Mouse (Mus musculus) liver, embryonic 13.5 days (tissue): ENCODE data around the gene Hdac7. TPM values are rescaled to one million over a fixed set of nuclear protein-coding genes. Genes with fewer than 3 reads are reported as not detected.

Source experiments
- ATAC-seq: fragments of 200-750 bp; cut with Nextera tagmentation; 2 replicates; pipeline ENCODE4 v1.8.0; 2017; ENCODE audit warnings: low read depth, mild to moderate bottlenecking, moderate number of reproducible peaks, moderate library complexity
- DNase-seq: peaks from one replicate; pipeline ENCODE4 v3.0.0; 2022
- H3K27ac ChIP-seq: fragments of 300-500 bp; sonication (generic); 2 replicates; pipeline ENCODE4 v1.5.1; 2015; ENCODE audit warnings: moderate library complexity, mild to moderate bottlenecking, inconsistent platforms
- H3K27me3 ChIP-seq: fragments of 300-500 bp; sonication (generic); 2 replicates; pipeline ENCODE4 v1.6.1; 2015; ENCODE audit warnings: mild to moderate bottlenecking, inconsistent platforms
- H3K36me3 ChIP-seq: fragments of 300-500 bp; sonication (generic); 2 replicates; pipeline ENCODE4 v1.6.1; 2015; ENCODE audit warnings: mild to moderate bottlenecking, inconsistent platforms
- H3K4me1 ChIP-seq: fragments of 300-500 bp; sonication (generic); replicated peaks from 2 replicates; pipeline ENCODE4 v1.6.1; 2015; ENCODE audit warnings: inconsistent platforms
- H3K4me2 ChIP-seq: fragments of 300-500 bp; sonication (generic); 2 replicates; pipeline ENCODE4 v1.6.1; 2015; ENCODE audit warnings: inconsistent platforms, mild to moderate bottlenecking, moderate library complexity
- H3K4me3 ChIP-seq: fragments of 300-500 bp; sonication (generic); replicated peaks from 2 replicates; pipeline ENCODE4 v1.5.1; 2015; ENCODE audit warnings: mild to moderate bottlenecking, inconsistent platforms
- H3K9ac ChIP-seq: fragments of 300-500 bp; sonication (generic); 2 replicates; pipeline ENCODE4 v1.6.1; 2015; ENCODE audit warnings: mild to moderate bottlenecking, inconsistent platforms
- H3K9me3 ChIP-seq: fragments of 300-500 bp; sonication (generic); replicated peaks from 2 replicates; pipeline ENCODE4 v1.6.1; 2016; ENCODE audit warnings: inconsistent platforms
- whole genome bisulfite sequencing: fragments of 180-500 bp; shearing (Covaris S2); methylation state at CpG from one replicate; pipeline ENCODE4 v1.1.7; 2015; ENCODE audit not compliant: insufficient replicate concordance; 5-methylcytosine and 5-hydroxymethylcytosine counted together
- polyA plus RNA-seq: library from polyadenylated mRNA; unstranded; fragments of >200 nt; fragmentation: Nextera tagmentation; extraction: Ambion mirVana; gene quantifications from 2 replicates; pipeline ENCODE4 v1.2.1, GENCODE M21; 2015

Hdac7 gene
- polyA plus RNA-seq, 1 experiment from 2014 or later: 8.0 TPM

- 76% methylated on average over 1 of the region's 1 CpGs for WGBS
- no peaks in the 10 kb centered on the region for H3K9me3 ChIP-seq
- no peaks in the 10 kb centered on the region for H3K27me3 ChIP-seq
- DNase-seq (no peak), ATAC-seq (no peak)
- no peak overlapping the region for H3K4me3 ChIP-seq
- no peaks in the 10 kb centered on the region for H3K36me3 ChIP-seq
- H3K4me1 ChIP-seq: peaks cover 93% of the 10 kb centered on the region
- H3K27ac ChIP-seq: peak overlapping the region; percentile 62; the same call in 1 of the 2 replicates
- no peak overlapping the region for H3K9ac ChIP-seq
- no peak overlapping the region for H3K4me2 ChIP-seq
These were observed 3.5 kb downstream of the Hdac7 start for GRCm38 (mm10) chr15:97840781-97841180.

- DNase-seq (peak; percentile 44), ATAC-seq (peak; percentile 47)
- Histone ChIP-seq H3K27me3 (no peaks in the 10 kb centered on the region), H3K4me2 (no peak overlapping the region), H3K4me1 (peaks cover 86% of the 10 kb centered on the region), H3K9ac (peak overlapping the region; percentile 1; the same call in 1 of the 2 replicates), H3K36me3 (no peaks in the 10 kb centered on the region), H3K27ac (peak overlapping the region; percentile 62), H3K4me3 (no peak overlapping the region), H3K9me3 (no peaks in the 10 kb centered on the region)
- WGBS: 49% methylated on average over 3 of the region's 3 CpGs
These were observed 4.3 kb downstream of the Hdac7 start for GRCm38 (mm10) chr15:97839991-97840455.

- DNase-seq (no peak), ATAC-seq (no peak)
- 77% methylated on average over 4 of the region's 4 CpGs for WGBS
- Histone ChIP-seq H3K36me3 (no peaks in the 10 kb centered on the region), H3K27ac (peak overlapping the region; percentile 62), H3K9ac (no peak overlapping the region), H3K4me3 (no peak overlapping the region), H3K4me2 (no peak overlapping the region), H3K4me1 (peaks cover 80% of the 10 kb centered on the region), H3K27me3 (no peaks in the 10 kb centered on the region), H3K9me3 (no peaks in the 10 kb centered on the region)
These were observed 4.8 kb downstream of the Hdac7 start for GRCm38 (mm10) chr15:97839473-97839872.

- Histone ChIP-seq H3K4me3 (no peak overlapping the region), H3K4me2 (no peak overlapping the region), H3K9me3 (no peaks in the 10 kb centered on the region), H3K36me3 (no peaks in the 10 kb centered on the region), H3K9ac (no peak overlapping the region), H3K27me3 (no peaks in the 10 kb centered on the region), H3K4me1 (peaks cover 76% of the 10 kb centered on the region), H3K27ac (peak overlapping the region; percentile 62)
- DNase-seq (no peak), ATAC-seq (no peak)
- 60% methylated on average over 2 of the region's 2 CpGs for WGBS
These were observed 5.3 kb downstream of the Hdac7 start for GRCm38 (mm10) chr15:97839012-97839411.

- Histone ChIP-seq H3K27me3 (peaks cover 2% of the 10 kb centered on the region; the same call in 1 of the 2 replicates), H3K4me2 (no peak overlapping the region), H3K36me3 (no peaks in the 10 kb centered on the region), H3K9ac (no peak overlapping the region), H3K27ac (no peak overlapping the region), H3K9me3 (no peaks in the 10 kb centered on the region), H3K4me1 (peaks cover 75% of the 10 kb centered on the region), H3K4me3 (no peak overlapping the region)
- 54% methylated on average over 4 of the region's 4 CpGs for WGBS
- DNase-seq: no peak
- ATAC-seq: no peak
These were observed 5.9 kb downstream of the Hdac7 start for GRCm38 (mm10) chr15:97838395-97838794.

- Histone ChIP-seq H3K27ac (0 out of 2 replicates have a peak overlapping the region, but pooled peaks have one; percentile 13), H3K9ac (no peak overlapping the region), H3K4me1 (peaks cover 74% of the 10 kb centered on the region), H3K9me3 (no peaks in the 10 kb centered on the region), H3K4me2 (no peak overlapping the region), H3K36me3 (no peaks in the 10 kb centered on the region), H3K27me3 (peaks cover 10% of the 10 kb centered on the region), H3K4me3 (no peak overlapping the region)
- ATAC-seq: no peak
- 28% methylated on average over 8 of the region's 8 CpGs for WGBS
- DNase-seq: no peak
These were observed 6.7 kb downstream of the Hdac7 start for GRCm38 (mm10) chr15:97837491-97838061.

GRCm38 (mm10) chr15:97836894-97837247 is 7.4 kb downstream of the Hdac7 start:
- Histone ChIP-seq H3K4me1 (peaks cover 74% of the 10 kb centered on the region), H3K27ac (no peak overlapping the region), H3K4me3 (no peak overlapping the region), H3K36me3 (no peaks in the 10 kb centered on the region), H3K9ac (no peak overlapping the region), H3K27me3 (peaks cover 17% of the 10 kb centered on the region), H3K9me3 (no peaks in the 10 kb centered on the region), H3K4me2 (no peak overlapping the region)
- ATAC-seq: no peak
- 48% methylated on average over 8 of the region's 8 CpGs for WGBS
- no peak for DNase-seq

- no peak overlapping the region for H3K9ac ChIP-seq
- H3K27ac ChIP-seq: no peak overlapping the region
- H3K9me3 ChIP-seq: no peaks in the 10 kb centered on the region
- WGBS: 54% methylated on average over 17 of the region's 17 CpGs
- no peaks in the 10 kb centered on the region for H3K36me3 ChIP-seq
- H3K4me1 ChIP-seq: peaks cover 74% of the 10 kb centered on the region
- H3K4me2 ChIP-seq: no peak overlapping the region
- no peak for ATAC-seq
- no peak overlapping the region for H3K4me3 ChIP-seq
- H3K27me3 ChIP-seq: peaks cover 22% of the 10 kb centered on the region
- DNase-seq: no peak
These were observed 8.0 kb downstream of the Hdac7 start for GRCm38 (mm10) chr15:97836153-97836893.

GRCm38 (mm10) chr15:97832764-97833479 is 11.4 kb downstream of the Hdac7 start:
- H3K27me3 ChIP-seq: peaks cover 41% of the 10 kb centered on the region
- H3K27ac ChIP-seq: no peak overlapping the region
- H3K36me3 ChIP-seq: no peaks in the 10 kb centered on the region
- H3K9ac ChIP-seq: no peak overlapping the region; the same call in 1 of the 2 replicates
- DNase-seq: no peak
- H3K4me2 ChIP-seq: no peak overlapping the region
- peaks cover 75% of the 10 kb centered on the region for H3K4me1 ChIP-seq
- no peaks in the 10 kb centered on the region for H3K9me3 ChIP-seq
- H3K4me3 ChIP-seq: no peak overlapping the region
- ATAC-seq: no peak
- 38% methylated on average over 9 of the region's 9 CpGs for WGBS

- H3K27me3 ChIP-seq: peaks cover 41% of the 10 kb centered on the region
- no peaks in the 10 kb centered on the region for H3K36me3 ChIP-seq
- H3K9me3 ChIP-seq: no peaks in the 10 kb centered on the region
- peak overlapping the region; percentile 80 for H3K9ac ChIP-seq
- DNase-seq: no peak
- peak overlapping the region; percentile 94 for H3K4me2 ChIP-seq
- H3K27ac ChIP-seq: peak overlapping the region; percentile 75
- H3K4me1 ChIP-seq: peaks cover 74% of the 10 kb centered on the region
- ATAC-seq: no peak
- peak overlapping the region; percentile 74 for H3K4me3 ChIP-seq
- 18% methylated on average over 10 of the region's 10 CpGs for WGBS
These were observed 12.2 kb downstream of the Hdac7 start for GRCm38 (mm10) chr15:97831987-97832640.
